Mouse (Mus musculus): ENCODE measurements around the gene Dkk2. TPM values are rescaled to one million over a fixed set of nuclear protein-coding genes. Genes with fewer than 3 reads are reported as not detected.

The Dkk2 gene
- polyA plus RNA-seq, 1 experiment from 2014 or later = 11.8 TPM

- ATAC-seq (ENCODE audit: low FRiP score) = no peak
- Histone ChIP-seq H3K4me1 (peaks cover 31% of the 10 kb centered on the region), H3K27ac (no peak overlapping the region), H3K9ac (no peak overlapping the region), H3K9me3 (no peaks in the 10 kb centered on the region), H3K4me3 (replicated peaks) (peak overlapping the region; percentile 48), H3K27me3 (peaks cover 34% of the 10 kb centered on the region), H3K36me3 (replicated peaks) (no peaks in the 10 kb centered on the region), H3K4me2 (peak overlapping the region; percentile 93)
- 26% methylated on average over 5 of the region's 5 CpGs for WGBS
Measured at GRCm38 (mm10) chr3:132086461-132086860, 1.4 kb downstream of the Dkk2 start.

GRCm38 (mm10) chr3:132087011-132087486 is 2.0 kb downstream of the Dkk2 start:
- peak overlapping the region; percentile 93 for H3K4me2 ChIP-seq
- H3K9me3 ChIP-seq = no peaks in the 10 kb centered on the region
- peak overlapping the region; percentile 44 for H3K9ac ChIP-seq
- no peaks in the 10 kb centered on the region for H3K36me3 ChIP-seq (replicated peaks)
- H3K4me3 ChIP-seq (replicated peaks) = peak overlapping the region; percentile 48
- no peak overlapping the region for H3K27ac ChIP-seq
- peaks cover 31% of the 10 kb centered on the region for H3K4me1 ChIP-seq
- peak; percentile 82 for ATAC-seq (ENCODE audit: low FRiP score)
- H3K27me3 ChIP-seq = peaks cover 34% of the 10 kb centered on the region
- WGBS = under 1% methylated on average over 21 of the region's 21 CpGs

- Histone ChIP-seq H3K4me3 (replicated peaks) (no peak overlapping the region), H3K9ac (no peak overlapping the region), H3K27me3 (no peaks in the 10 kb centered on the region), H3K4me1 (no peaks in the 10 kb centered on the region), H3K9me3 (no peaks in the 10 kb centered on the region), H3K36me3 (replicated peaks) (no peaks in the 10 kb centered on the region), H3K4me2 (no peak overlapping the region), H3K27ac (no peak overlapping the region)
- no peak for ATAC-seq (ENCODE audit: low FRiP score)
- 85% methylated on average over 3 of the region's 3 CpGs for WGBS
Measured at GRCm38 (mm10) chr3:132092983-132093382, 7.9 kb downstream of the Dkk2 start.

GRCm38 (mm10) chr3:132096296-132096695 is 11.2 kb downstream of the Dkk2 start:
- no peaks in the 10 kb centered on the region for H3K4me1 ChIP-seq
- no peaks in the 10 kb centered on the region for H3K36me3 ChIP-seq (replicated peaks)
- no peak overlapping the region for H3K4me2 ChIP-seq
- H3K27ac ChIP-seq = no peak overlapping the region
- no peak overlapping the region for H3K4me3 ChIP-seq (replicated peaks)
- no peak overlapping the region for H3K9ac ChIP-seq
- no peaks in the 10 kb centered on the region for H3K9me3 ChIP-seq
- WGBS = 86% methylated on average over 6 of the region's 6 CpGs
- H3K27me3 ChIP-seq = no peaks in the 10 kb centered on the region
- no peak for ATAC-seq (ENCODE audit: low FRiP score)

GRCm38 (mm10) chr3:132100746-132101145 is 15.7 kb downstream of the Dkk2 start:
- H3K36me3 ChIP-seq (replicated peaks) = no peaks in the 10 kb centered on the region
- no peaks in the 10 kb centered on the region for H3K27me3 ChIP-seq
- ATAC-seq (ENCODE audit: low FRiP score) = no peak
- H3K9me3 ChIP-seq = no peaks in the 10 kb centered on the region
- H3K4me2 ChIP-seq = no peak overlapping the region
- no peak overlapping the region for H3K9ac ChIP-seq
- H3K27ac ChIP-seq = no peak overlapping the region
- no peak overlapping the region for H3K4me3 ChIP-seq (replicated peaks)
- 85% methylated on average over 3 of the region's 3 CpGs for WGBS
- no peaks in the 10 kb centered on the region for H3K4me1 ChIP-seq

- 66% methylated on average over 9 of the region's 9 CpGs for WGBS
- Histone ChIP-seq H3K4me2 (no peak overlapping the region), H3K4me3 (replicated peaks) (no peak overlapping the region), H3K9me3 (no peaks in the 10 kb centered on the region), H3K27me3 (no peaks in the 10 kb centered on the region), H3K27ac (no peak overlapping the region), H3K36me3 (replicated peaks) (no peaks in the 10 kb centered on the region), H3K4me1 (no peaks in the 10 kb centered on the region), H3K9ac (no peak overlapping the region)
- ATAC-seq (ENCODE audit: low FRiP score) = no peak
Measured at GRCm38 (mm10) chr3:132103020-132103419, 17.9 kb downstream of the Dkk2 start.

GRCm38 (mm10) chr3:132103454-132103853 is 18.4 kb downstream of the Dkk2 start:
- no peak overlapping the region for H3K4me2 ChIP-seq
- H3K27me3 ChIP-seq = no peaks in the 10 kb centered on the region
- no peaks in the 10 kb centered on the region for H3K9me3 ChIP-seq
- no peak overlapping the region for H3K4me3 ChIP-seq (replicated peaks)
- WGBS = 40% methylated on average over 7 of the region's 7 CpGs
- no peaks in the 10 kb centered on the region for H3K36me3 ChIP-seq (replicated peaks)
- no peak overlapping the region for H3K9ac ChIP-seq
- H3K4me1 ChIP-seq = no peaks in the 10 kb centered on the region
- H3K27ac ChIP-seq = no peak overlapping the region
- ATAC-seq (ENCODE audit: low FRiP score) = no peak

GRCm38 (mm10) chr3:132115772-132116511 is 30.9 kb downstream of the Dkk2 start:
- Histone ChIP-seq H3K36me3 (replicated peaks) (no peaks in the 10 kb centered on the region), H3K9me3 (no peaks in the 10 kb centered on the region), H3K27me3 (no peaks in the 10 kb centered on the region), H3K4me1 (no peaks in the 10 kb centered on the region), H3K4me2 (no peak overlapping the region), H3K9ac (no peak overlapping the region), H3K27ac (no peak overlapping the region), H3K4me3 (replicated peaks) (no peak overlapping the region)
- 89% methylated on average over 7 of the region's 7 CpGs for WGBS
- no peak for ATAC-seq (ENCODE audit: low FRiP score)

GRCm38 (mm10) chr3:132121344-132121743 is 36.3 kb downstream of the Dkk2 start:
- Histone ChIP-seq H3K27me3 (no peaks in the 10 kb centered on the region), H3K4me2 (no peak overlapping the region), H3K4me1 (no peaks in the 10 kb centered on the region), H3K4me3 (replicated peaks) (no peak overlapping the region), H3K36me3 (replicated peaks) (no peaks in the 10 kb centered on the region), H3K9me3 (no peaks in the 10 kb centered on the region), H3K27ac (no peak overlapping the region), H3K9ac (no peak overlapping the region)
- no peak for ATAC-seq (ENCODE audit: low FRiP score)
- 46% methylated on average over 5 of the region's 5 CpGs for WGBS

- no peak overlapping the region for H3K27ac ChIP-seq
- H3K9ac ChIP-seq = no peak overlapping the region
- 66% methylated on average over 4 of the region's 4 CpGs for WGBS
- no peaks in the 10 kb centered on the region for H3K4me1 ChIP-seq
- no peak overlapping the region for H3K4me3 ChIP-seq (replicated peaks)
- ATAC-seq (ENCODE audit: low FRiP score) = no peak
- H3K27me3 ChIP-seq = no peaks in the 10 kb centered on the region
- H3K9me3 ChIP-seq = no peaks in the 10 kb centered on the region
- no peaks in the 10 kb centered on the region for H3K36me3 ChIP-seq (replicated peaks)
- no peak overlapping the region for H3K4me2 ChIP-seq
Measured at GRCm38 (mm10) chr3:132122581-132122980, 37.5 kb downstream of the Dkk2 start.

- H3K27ac ChIP-seq = no peak overlapping the region
- no peaks in the 10 kb centered on the region for H3K9me3 ChIP-seq
- no peak overlapping the region for H3K9ac ChIP-seq
- 80% methylated on average over 8 of the region's 8 CpGs for WGBS
- ATAC-seq (ENCODE audit: low FRiP score) = no peak
- no peaks in the 10 kb centered on the region for H3K27me3 ChIP-seq
- H3K4me1 ChIP-seq = no peaks in the 10 kb centered on the region
- H3K4me2 ChIP-seq = no peak overlapping the region
- H3K36me3 ChIP-seq (replicated peaks) = no peaks in the 10 kb centered on the region
- no peak overlapping the region for H3K4me3 ChIP-seq (replicated peaks)
Measured at GRCm38 (mm10) chr3:132125227-132125740, 40.2 kb downstream of the Dkk2 start.

GRCm38 (mm10) chr3:132129730-132130274 is 44.7 kb downstream of the Dkk2 start:
- Histone ChIP-seq H3K36me3 (replicated peaks) (no peaks in the 10 kb centered on the region), H3K4me2 (no peak overlapping the region), H3K4me3 (replicated peaks) (no peak overlapping the region), H3K27ac (no peak overlapping the region), H3K4me1 (no peaks in the 10 kb centered on the region), H3K9ac (no peak overlapping the region), H3K27me3 (no peaks in the 10 kb centered on the region), H3K9me3 (no peaks in the 10 kb centered on the region)
- ATAC-seq (ENCODE audit: low FRiP score) = no peak
- WGBS = 94% methylated on average over 1 of the region's 1 CpGs

GRCm38 (mm10) chr3:132130781-132131180 is 45.7 kb downstream of the Dkk2 start:
- 85% methylated on average over 3 of the region's 3 CpGs for WGBS
- H3K9me3 ChIP-seq = no peaks in the 10 kb centered on the region
- ATAC-seq (ENCODE audit: low FRiP score) = no peak

More at GRCm38 (mm10) chr3:132130781-132131180, 45.7 kb downstream of the Dkk2 start:
- H3K27me3 ChIP-seq = no peaks in the 10 kb centered on the region
- H3K9ac ChIP-seq = no peak overlapping the region
- no peak overlapping the region for H3K4me3 ChIP-seq (replicated peaks)
- no peak overlapping the region for H3K27ac ChIP-seq
- H3K4me1 ChIP-seq = no peaks in the 10 kb centered on the region
- no peak overlapping the region for H3K4me2 ChIP-seq
- H3K36me3 ChIP-seq (replicated peaks) = no peaks in the 10 kb centered on the region
